Mouse (Mus musculus): ENCODE measurements around the gene Wdr72.

DNA sequence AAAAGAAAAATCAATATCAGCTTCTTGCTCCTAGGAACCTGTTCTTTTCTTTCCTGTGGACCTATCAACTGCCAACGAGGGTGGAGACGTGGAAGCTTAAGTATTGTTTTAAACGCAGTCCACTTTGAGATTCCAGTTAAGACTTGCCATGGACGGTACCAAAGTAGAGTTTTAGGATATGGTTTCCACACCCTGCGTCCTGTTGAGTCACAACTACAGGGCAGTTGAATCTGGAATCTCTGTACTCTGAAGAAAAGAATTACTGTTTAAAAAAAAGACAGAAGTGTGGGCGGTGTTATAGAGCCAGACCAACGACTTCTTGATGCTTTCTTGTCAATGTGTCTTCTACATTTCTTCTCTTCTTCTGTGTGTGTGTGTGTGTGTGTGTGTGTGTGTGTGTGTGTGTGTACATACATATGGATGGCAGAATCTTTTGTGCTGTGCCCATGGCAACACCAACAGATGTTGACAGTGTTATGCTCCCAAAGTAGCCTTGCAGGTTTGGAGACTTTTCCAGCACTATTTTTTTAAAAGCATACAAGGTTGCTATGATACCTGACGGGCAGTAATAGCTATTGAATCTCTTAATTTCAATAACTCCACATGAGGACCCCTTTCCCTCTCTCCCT is 77.4 kb downstream of the Wdr72 start:
- TF ChIP-seq CTCF (IDR thresholded peaks at IDR 0.05; ENCODE audit: borderline replicate concordance, control insufficient read depth, extremely low read depth, insufficient read depth, low read length, poor library complexity): no peak
- no peak for TF ChIP-seq POLR2A (IDR thresholded peaks at IDR 0.05; ENCODE audit: control insufficient read depth, extremely low read depth, insufficient read depth, low read length, poor library complexity)
